Mouse (Mus musculus) bone marrow, adult 2 months (tissue): Measurements from ENCODE around the gene Nkx6-2. TPM values are rescaled to one million over a fixed set of nuclear protein-coding genes. Genes with fewer than 3 reads are reported as not detected.

ENCODE experiments used
- H3K27ac ChIP-seq: fragments of 200-500 bp; 2 replicates; pipeline ENCODE4 v1.5.1; 2012; ENCODE audit warnings: low read depth, mild to moderate bottlenecking, control low read depth, inconsistent platforms, low read length; ENCODE audit not compliant: control insufficient read depth, poor library complexity, insufficient read depth
- H3K4me1 ChIP-seq: fragments of 200-500 bp; 2 replicates; pipeline ENCODE4 v1.6.1; 2011; ENCODE audit warnings: low read length; ENCODE audit not compliant: control insufficient read depth, insufficient read depth
- H3K4me3 ChIP-seq: fragments of 200-500 bp; replicated peaks from 2 replicates; pipeline ENCODE3; 2011; ENCODE audit warnings: mild to moderate bottlenecking, low read depth, low read length, control low read depth; ENCODE audit not compliant: control insufficient read depth
- CTCF ChIP-seq: fragments of 200-500 bp; IDR thresholded peaks from 2 replicates; pipeline ENCODE4 v1.5.1; 2011; ENCODE audit warnings: low read length, control low read depth; ENCODE audit not compliant: control insufficient read depth, insufficient read depth
- POLR2A ChIP-seq: fragments of 200-500 bp; IDR thresholded peaks from 2 replicates; pipeline ENCODE4 v1.6.1; 2011; ENCODE audit warnings: low read depth, mild to moderate bottlenecking, control low read depth, low read length, borderline replicate concordance; ENCODE audit not compliant: control insufficient read depth
- WGBS: fragments of 180-500 bp; shearing (Covaris S2); methylation state at CpG from one replicate; pipeline ENCODE4 v1.1.7; 2018; 5-methylcytosine and 5-hydroxymethylcytosine counted together
- polyA plus RNA-seq: library from polyadenylated mRNA; stranded (reverse); fragments of >200 nt; gene quantifications from 2 replicates; pipeline ENCODE4 v1.2.4, GENCODE M21; 2011; ENCODE audit warnings: low replicate concordance; ENCODE audit not compliant: missing spikeins, insufficient read depth, insufficient read length

Gene Nkx6-2
- polyA plus RNA-seq, result not detected in 2 replicates

GRCm38 (mm10) chr7:139582595-139582994 lies at the start of gene Nkx6-2:
Gene Nkx6-2, minus strand, starts transcription at chr7:139582797.
- H3K4me1 ChIP-seq, result no peaks in the 10 kb centered on the region
- TF ChIP-seq CTCF (no peak), POLR2A (no peak)
- H3K4me3 ChIP-seq, result no peak within 1 kb of the TSS
- 2% methylated on average over 56 of the region's 56 CpGs for WGBS
- no peak within 1 kb of the TSS for H3K27ac ChIP-seq

GRCm38 (mm10) chr7:139625156-139625555 lies 42.6 kb upstream of the Nkx6-2 start:
- WGBS, result 66% methylated on average over 9 of the region's 9 CpGs
- Histone ChIP-seq H3K4me1 (no peaks in the 10 kb centered on the region), H3K27ac (no peak overlapping the region), H3K4me3 (no peak overlapping the region)
- TF ChIP-seq CTCF (no peak), POLR2A (no peak)

GRCm38 (mm10) chr7:139622568-139622967 lies 40.0 kb upstream of the Nkx6-2 start:
- H3K4me3 ChIP-seq, result no peak overlapping the region
- WGBS, result 85% methylated on average over 13 of the region's 13 CpGs
- H3K27ac ChIP-seq, result no peak overlapping the region
- TF ChIP-seq POLR2A, result no peak
- TF ChIP-seq CTCF, result no peak
- no peaks in the 10 kb centered on the region for H3K4me1 ChIP-seq

- no peaks in the 10 kb centered on the region for H3K4me1 ChIP-seq
- H3K27ac ChIP-seq, result no peak overlapping the region
- no peak for TF ChIP-seq POLR2A
- TF ChIP-seq CTCF, result peak; percentile 68
- WGBS, result 56% methylated on average over 12 of the region's 12 CpGs
- no peak overlapping the region for H3K4me3 ChIP-seq
These were observed 33.5 kb upstream of the Nkx6-2 start for GRCm38 (mm10) chr7:139615767-139616766.

GRCm38 (mm10) chr7:139610328-139610727 lies 27.7 kb upstream of the Nkx6-2 start:
- no peak for TF ChIP-seq CTCF
- TF ChIP-seq POLR2A, result no peak
- Histone ChIP-seq H3K27ac (no peak overlapping the region), H3K4me3 (no peak overlapping the region), H3K4me1 (no peaks in the 10 kb centered on the region)
- WGBS, result 21% methylated on average over 2 of the region's 2 CpGs

- Histone ChIP-seq H3K27ac (no peak overlapping the region), H3K4me1 (no peaks in the 10 kb centered on the region), H3K4me3 (no peak overlapping the region)
- TF ChIP-seq CTCF (no peak), POLR2A (no peak)
- 18% methylated on average over 6 of the region's 6 CpGs for WGBS
These were observed 13.3 kb upstream of the Nkx6-2 start for GRCm38 (mm10) chr7:139595862-139596261.

GRCm38 (mm10) chr7:139595311-139595710 lies 12.7 kb upstream of the Nkx6-2 start:
- WGBS, result 62% methylated on average over 6 of the region's 6 CpGs

GRCm38 (mm10) chr7:139591311-139591710 lies 8.7 kb upstream of the Nkx6-2 start:
- TF ChIP-seq POLR2A, result no peak
- no peak for TF ChIP-seq CTCF
- 94% methylated on average over 5 of the region's 5 CpGs for WGBS
- Histone ChIP-seq H3K4me3 (no peak overlapping the region), H3K27ac (no peak overlapping the region), H3K4me1 (no peaks in the 10 kb centered on the region)

More at GRCm38 (mm10) chr7:139595311-139595710, 12.7 kb upstream of the Nkx6-2 start:
- Histone ChIP-seq H3K4me3 (no peak overlapping the region), H3K4me1 (no peaks in the 10 kb centered on the region), H3K27ac (no peak overlapping the region)
- no peak for TF ChIP-seq POLR2A
- no peak for TF ChIP-seq CTCF

- whole genome bisulfite sequencing, result 23% methylated on average over 3 of the region's 3 CpGs
- Histone ChIP-seq H3K4me1 (no peaks in the 10 kb centered on the region), H3K27ac (no peak overlapping the region), H3K4me3 (no peak overlapping the region)
- peak; percentile 80 for TF ChIP-seq CTCF
- TF ChIP-seq POLR2A, result no peak
These were observed 7.7 kb upstream of the Nkx6-2 start for GRCm38 (mm10) chr7:139590302-139590701.
